Mouse (Mus musculus): ENCODE results near the gene Cfap69. TPM values are rescaled to one million over a fixed set of nuclear protein-coding genes. Genes with fewer than 3 reads are reported as not detected.

The Cfap69 gene
- total RNA-seq (2014; rRNA removed) (9.3 and 13.8 TPM in 2 replicates), polyA plus RNA-seq (2015; fragmentation: Nextera tagmentation; extraction: Ambion mirVana) (8.4 and 9.0 TPM in 2 replicates)

- Histone ChIP-seq H3K4me3 (ENCODE audit: low read depth, low read length) (peak within 1 kb of the TSS; percentile 82), H3K9me3 (ENCODE audit: low read length) (no peaks in the 10 kb centered on the region), H3K4me2 (ENCODE audit: low read depth, low read length, poor library complexity, severe bottlenecking) (peak within 1 kb of the TSS; percentile 82), H3K27ac (ENCODE audit: low read depth, low read length) (peak within 1 kb of the TSS; percentile 51), H3K4me1 (ENCODE audit: insufficient read depth, low read length) (peaks cover 5% of the 10 kb centered on the region; the same call in 1 of the 2 replicates), H3K36me3 (ENCODE audit: insufficient read depth, low read length) (no peaks in the 10 kb centered on the region), H3K9ac (replicated peaks; ENCODE audit: low read length, poor library complexity, severe bottlenecking) (peak within 1 kb of the TSS; percentile 83), H3K27me3 (ENCODE audit: insufficient read depth, low read length) (no peaks in the 10 kb centered on the region)
- ATAC-seq (ENCODE audit: low FRiP score) (peak; percentile 97), DNase-seq (ENCODE audit: low spot score) (peak; percentile 94)
- WGBS: under 1% methylated on average over 45 of the region's 48 CpGs
- no peak for TF ChIP-seq CTCF (IDR thresholded peaks at IDR 0.05)
These were observed at the start of gene Cfap69 for GRCm38 (mm10) chr5:5663655-5664370. Gene Cfap69 (minus strand): TSS chr5:5664239.

DNA sequence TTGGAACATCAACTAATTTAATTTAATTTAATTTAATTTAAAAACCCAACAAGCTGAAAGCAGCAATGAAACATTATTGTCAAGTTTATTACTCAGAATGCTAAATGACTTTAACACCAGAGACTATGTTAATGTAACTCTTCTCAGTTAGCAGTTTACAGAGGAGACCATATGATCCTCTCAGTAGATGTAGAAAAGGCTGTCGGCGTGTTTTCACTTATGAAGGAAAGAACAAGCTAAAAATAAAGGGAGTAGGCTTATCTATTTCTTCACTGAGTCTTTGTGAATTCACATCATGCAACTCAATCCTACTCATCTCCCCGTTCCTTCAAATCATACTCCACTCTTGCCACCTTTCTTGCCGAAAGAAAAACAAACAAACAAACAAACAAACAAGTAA lies 47.0 kb upstream of the Cfap69 start:
- Histone ChIP-seq H3K4me1 (ENCODE audit: insufficient read depth, low read length) (no peaks in the 10 kb centered on the region), H3K27me3 (ENCODE audit: insufficient read depth, low read length) (no peaks in the 10 kb centered on the region), H3K4me2 (ENCODE audit: low read depth, low read length, poor library complexity, severe bottlenecking) (no peak overlapping the region), H3K4me3 (ENCODE audit: low read depth, low read length) (no peak overlapping the region), H3K9ac (replicated peaks; ENCODE audit: low read length, poor library complexity, severe bottlenecking) (no peak overlapping the region), H3K36me3 (ENCODE audit: insufficient read depth, low read length) (no peaks in the 10 kb centered on the region), H3K9me3 (ENCODE audit: low read length) (no peaks in the 10 kb centered on the region), H3K27ac (ENCODE audit: low read depth, low read length) (no peak overlapping the region)
- no peak for TF ChIP-seq CTCF (IDR thresholded peaks at IDR 0.05)
- ATAC-seq (ENCODE audit: low FRiP score): no peak
- WGBS: 85% methylated on average over 4 of the region's 4 CpGs
- no peak for DNase-seq (ENCODE audit: low spot score)

- no peak overlapping the region for H3K4me2 ChIP-seq (ENCODE audit: low read depth, low read length, poor library complexity, severe bottlenecking)
- H3K9ac ChIP-seq (replicated peaks; ENCODE audit: low read length, poor library complexity, severe bottlenecking): no peak overlapping the region
- no peaks in the 10 kb centered on the region for H3K9me3 ChIP-seq (ENCODE audit: low read length)
- no peak overlapping the region for H3K27ac ChIP-seq (ENCODE audit: low read depth, low read length)
- ATAC-seq (ENCODE audit: low FRiP score): no peak
- no peak for DNase-seq (ENCODE audit: low spot score)
- TF ChIP-seq CTCF (IDR thresholded peaks at IDR 0.05): no peak
- H3K27me3 ChIP-seq (ENCODE audit: insufficient read depth, low read length): no peaks in the 10 kb centered on the region
- 66% methylated on average over 13 of the region's 13 CpGs for WGBS
- H3K36me3 ChIP-seq (ENCODE audit: insufficient read depth, low read length): no peaks in the 10 kb centered on the region
- H3K4me3 ChIP-seq (ENCODE audit: low read depth, low read length): no peak overlapping the region
- no peaks in the 10 kb centered on the region for H3K4me1 ChIP-seq (ENCODE audit: insufficient read depth, low read length)
These were observed 43.6 kb upstream of the Cfap69 start for GRCm38 (mm10) chr5:5707341-5708278.

- 52% methylated on average over 2 of the region's 2 CpGs for WGBS
- no peak for ATAC-seq (ENCODE audit: low FRiP score)
- no peak for TF ChIP-seq CTCF (IDR thresholded peaks at IDR 0.05)
These were observed 41.0 kb upstream of the Cfap69 start for GRCm38 (mm10) chr5:5705019-5705418.

DNA sequence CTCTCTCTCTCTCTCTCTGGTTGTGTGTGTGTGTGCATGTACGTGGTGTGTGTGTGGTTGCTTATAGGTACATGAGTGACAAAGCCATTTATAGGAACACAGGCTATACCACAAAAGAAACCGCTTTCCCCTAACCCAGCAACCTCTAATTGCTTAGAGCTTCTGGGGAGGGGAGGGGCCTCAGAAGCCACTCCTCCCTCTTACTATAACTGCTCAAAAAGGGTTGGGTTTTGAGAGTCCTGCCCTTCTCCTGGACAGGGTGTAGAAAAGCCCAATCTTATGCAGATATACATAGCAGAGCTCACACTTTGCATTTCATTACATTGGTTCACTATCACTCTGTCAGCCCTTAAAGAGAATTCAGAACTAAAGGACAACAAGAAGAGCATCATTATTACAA lies 36.3 kb upstream of the Cfap69 start:
- Histone ChIP-seq H3K9ac (replicated peaks; ENCODE audit: low read length, poor library complexity, severe bottlenecking) (no peak overlapping the region), H3K4me1 (ENCODE audit: insufficient read depth, low read length) (no peaks in the 10 kb centered on the region), H3K4me2 (ENCODE audit: low read depth, low read length, poor library complexity, severe bottlenecking) (no peak overlapping the region), H3K27me3 (ENCODE audit: insufficient read depth, low read length) (no peaks in the 10 kb centered on the region), H3K27ac (ENCODE audit: low read depth, low read length) (no peak overlapping the region), H3K36me3 (ENCODE audit: insufficient read depth, low read length) (no peaks in the 10 kb centered on the region), H3K4me3 (ENCODE audit: low read depth, low read length) (no peak overlapping the region), H3K9me3 (ENCODE audit: low read length) (no peaks in the 10 kb centered on the region)
- WGBS: 81% methylated on average over 2 of the region's 2 CpGs
- TF ChIP-seq CTCF (IDR thresholded peaks at IDR 0.05): no peak
- ATAC-seq (ENCODE audit: low FRiP score) (no peak), DNase-seq (ENCODE audit: low spot score) (no peak)

More at GRCm38 (mm10) chr5:5705019-5705418, 41.0 kb upstream of the Cfap69 start:
- no peak overlapping the region for H3K4me2 ChIP-seq (ENCODE audit: low read depth, low read length, poor library complexity, severe bottlenecking)
- H3K27ac ChIP-seq (ENCODE audit: low read depth, low read length): no peak overlapping the region
- no peak overlapping the region for H3K9ac ChIP-seq (replicated peaks; ENCODE audit: low read length, poor library complexity, severe bottlenecking)
- DNase-seq (ENCODE audit: low spot score): no peak
- H3K4me1 ChIP-seq (ENCODE audit: insufficient read depth, low read length): no peaks in the 10 kb centered on the region
- H3K9me3 ChIP-seq (ENCODE audit: low read length): no peaks in the 10 kb centered on the region
- no peaks in the 10 kb centered on the region for H3K36me3 ChIP-seq (ENCODE audit: insufficient read depth, low read length)
- no peaks in the 10 kb centered on the region for H3K27me3 ChIP-seq (ENCODE audit: insufficient read depth, low read length)
- no peak overlapping the region for H3K4me3 ChIP-seq (ENCODE audit: low read depth, low read length)
